Mouse (Mus musculus): ENCODE measurements around the gene Cstf2. TPM values are rescaled to one million over a fixed set of nuclear protein-coding genes. Genes with fewer than 3 reads are reported as not detected.

Cstf2 gene
- polyA plus RNA-seq, 1 experiment from 2014 or later: 64.5 TPM

- no peak overlapping the region for H3K9ac ChIP-seq (ENCODE audit: low read length)
- no peak overlapping the region for H3K4me3 ChIP-seq (ENCODE audit: low read depth, low read length)
- H3K4me1 ChIP-seq (ENCODE audit: control insufficient read depth, insufficient read depth, low read length): no peaks in the 10 kb centered on the region
- H3K27ac ChIP-seq (replicated peaks; ENCODE audit: low read depth, low read length): no peak overlapping the region
- no peak overlapping the region for H3K4me2 ChIP-seq (ENCODE audit: low read depth, severe bottlenecking)
- ATAC-seq (ENCODE audit: insufficient number of reproducible peaks, low FRiP score, low TSS enrichment, low read depth) (no peak), DNase-seq (ENCODE audit: low spot score) (no peak)
- no peaks in the 10 kb centered on the region for H3K27me3 ChIP-seq (ENCODE audit: control insufficient read depth, insufficient read depth, low read length)
- no peaks in the 10 kb centered on the region for H3K36me3 ChIP-seq (ENCODE audit: control insufficient read depth, insufficient read depth, low read length)
- WGBS: 80% methylated on average over 2 of the region's 2 CpGs
- H3K9me3 ChIP-seq (ENCODE audit: control insufficient read depth, low read length): no peaks in the 10 kb centered on the region
Observed at GRCm38 (mm10) chrX:134102641-134103040, 43.7 kb downstream of the Cstf2 start.

DNA sequence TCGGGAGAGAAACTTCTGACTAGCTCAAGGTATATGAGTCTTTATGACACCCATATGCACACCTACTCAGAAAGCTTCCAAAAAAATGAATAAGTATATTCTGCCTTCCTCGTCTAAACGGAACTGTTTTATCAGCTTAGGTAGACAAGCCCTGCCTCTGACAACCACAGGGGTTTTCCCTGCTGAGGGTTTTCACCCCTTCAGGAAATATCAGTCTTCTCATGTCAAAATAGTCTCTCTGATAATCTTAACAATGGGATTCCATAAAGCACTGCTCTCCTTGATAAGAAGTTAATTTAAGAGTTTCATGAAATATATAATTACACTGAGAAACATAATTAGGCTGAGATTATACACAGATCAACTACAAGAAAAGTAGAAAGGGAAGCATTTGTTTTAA lies 52.8 kb downstream of the Cstf2 start:
- WGBS: 84% methylated on average over 3 of the region's 3 CpGs
- H3K27me3 ChIP-seq (ENCODE audit: control insufficient read depth, insufficient read depth, low read length): no peaks in the 10 kb centered on the region

DNA sequence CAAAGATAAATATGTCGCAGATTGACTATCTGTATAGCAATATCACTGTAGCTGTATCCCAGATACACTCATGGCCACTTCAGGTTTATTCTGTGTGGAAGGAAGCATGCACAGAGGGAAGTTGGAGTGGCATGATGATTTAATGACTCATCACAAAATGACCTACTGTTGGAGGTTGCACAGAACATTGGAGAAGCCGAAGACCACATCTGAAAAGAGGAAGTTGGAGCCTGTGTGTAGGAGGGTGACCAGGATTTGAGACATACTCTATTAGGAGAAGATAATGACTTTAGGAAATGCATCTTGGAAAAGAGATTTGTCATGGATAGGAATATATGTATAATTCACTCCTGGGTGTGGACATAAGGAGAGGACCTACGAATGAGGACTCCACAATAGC lies 57.4 kb downstream of the Cstf2 start:
- no peaks in the 10 kb centered on the region for H3K4me1 ChIP-seq (ENCODE audit: control insufficient read depth, insufficient read depth, low read length)
- no peak overlapping the region for H3K9ac ChIP-seq (ENCODE audit: low read length)
- ATAC-seq (ENCODE audit: insufficient number of reproducible peaks, low FRiP score, low TSS enrichment, low read depth): no peak
- WGBS: 76% methylated on average over 3 of the region's 3 CpGs
- no peaks in the 10 kb centered on the region for H3K9me3 ChIP-seq (ENCODE audit: control insufficient read depth, low read length)
- no peak overlapping the region for H3K27ac ChIP-seq (replicated peaks; ENCODE audit: low read depth, low read length)
- no peaks in the 10 kb centered on the region for H3K27me3 ChIP-seq (ENCODE audit: control insufficient read depth, insufficient read depth, low read length)
- no peak overlapping the region for H3K4me3 ChIP-seq (ENCODE audit: low read depth, low read length)
- no peak for DNase-seq (ENCODE audit: low spot score)
- H3K36me3 ChIP-seq (ENCODE audit: control insufficient read depth, insufficient read depth, low read length): no peaks in the 10 kb centered on the region
- H3K4me2 ChIP-seq (ENCODE audit: low read depth, severe bottlenecking): no peak overlapping the region

More for the DNA sequence above, 52.8 kb downstream of the Cstf2 start:
- DNase-seq (ENCODE audit: low spot score) (no peak), ATAC-seq (ENCODE audit: insufficient number of reproducible peaks, low FRiP score, low TSS enrichment, low read depth) (no peak)
- H3K9me3 ChIP-seq (ENCODE audit: control insufficient read depth, low read length): no peaks in the 10 kb centered on the region
- no peak overlapping the region for H3K4me3 ChIP-seq (ENCODE audit: low read depth, low read length)
- no peak overlapping the region for H3K4me2 ChIP-seq (ENCODE audit: low read depth, severe bottlenecking)
- no peaks in the 10 kb centered on the region for H3K4me1 ChIP-seq (ENCODE audit: control insufficient read depth, insufficient read depth, low read length)
- H3K36me3 ChIP-seq (ENCODE audit: control insufficient read depth, insufficient read depth, low read length): no peaks in the 10 kb centered on the region
- no peak overlapping the region for H3K27ac ChIP-seq (replicated peaks; ENCODE audit: low read depth, low read length)
- H3K9ac ChIP-seq (ENCODE audit: low read length): no peak overlapping the region

DNA sequence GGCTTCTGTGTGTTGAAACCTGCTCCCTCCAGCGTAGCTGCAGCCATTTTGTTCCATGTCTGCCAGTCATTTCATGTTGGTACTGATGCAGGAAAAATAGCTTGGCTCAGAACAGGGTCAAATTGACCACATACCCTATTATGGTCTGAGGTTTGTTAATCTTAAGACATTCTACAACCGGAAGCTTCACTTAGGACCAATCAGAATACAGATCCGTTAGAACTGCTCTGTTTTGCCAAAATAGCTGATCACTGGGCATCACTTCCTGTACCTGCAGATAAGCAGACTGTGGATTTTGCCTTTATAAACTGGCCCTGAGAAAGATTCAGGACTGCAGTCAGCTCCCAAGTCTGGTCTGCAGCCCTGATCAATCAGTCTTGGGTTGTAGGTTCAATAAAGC lies 69.6 kb downstream of the Cstf2 start:
- H3K27ac ChIP-seq (replicated peaks; ENCODE audit: low read depth, low read length): no peak overlapping the region
- H3K4me1 ChIP-seq (ENCODE audit: control insufficient read depth, insufficient read depth, low read length): no peaks in the 10 kb centered on the region
- H3K9me3 ChIP-seq (ENCODE audit: control insufficient read depth, low read length): no peaks in the 10 kb centered on the region
- H3K9ac ChIP-seq (ENCODE audit: low read length): no peak overlapping the region
- H3K4me2 ChIP-seq (ENCODE audit: low read depth, severe bottlenecking): no peak overlapping the region
- 83% methylated on average over 3 of the region's 3 CpGs for WGBS
- no peak for ATAC-seq (ENCODE audit: insufficient number of reproducible peaks, low FRiP score, low TSS enrichment, low read depth)
- no peak overlapping the region for H3K4me3 ChIP-seq (ENCODE audit: low read depth, low read length)
- H3K36me3 ChIP-seq (ENCODE audit: control insufficient read depth, insufficient read depth, low read length): no peaks in the 10 kb centered on the region
- 0 out of 2 replicates have a peak, but pooled peaks cover 5% of the 10 kb centered on the region for H3K27me3 ChIP-seq (ENCODE audit: control insufficient read depth, insufficient read depth, low read length)
- no peak for DNase-seq (ENCODE audit: low spot score)

DNA sequence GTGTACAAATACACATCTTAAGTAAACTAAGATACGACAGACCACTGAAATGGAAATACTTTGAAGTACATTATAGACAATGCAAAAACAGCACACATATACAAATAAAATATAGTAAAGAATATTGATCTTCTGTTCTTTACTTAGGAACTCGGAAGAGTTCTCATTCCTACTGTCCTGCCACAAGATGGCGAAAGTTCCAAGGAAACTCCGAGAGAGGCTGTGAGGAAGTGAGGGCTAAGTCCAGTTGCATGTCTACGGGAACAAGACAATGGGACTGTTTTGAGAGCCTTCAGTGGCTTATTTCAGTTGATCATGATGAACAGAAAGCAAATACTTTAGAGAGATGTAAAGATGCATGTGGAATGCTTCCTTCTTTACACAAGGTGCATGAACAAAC lies 73.3 kb downstream of the Cstf2 start:
- no peak for ATAC-seq (ENCODE audit: insufficient number of reproducible peaks, low FRiP score, low TSS enrichment, low read depth)
- H3K27me3 ChIP-seq (ENCODE audit: control insufficient read depth, insufficient read depth, low read length): 0 out of 2 replicates have a peak, but pooled peaks cover 5% of the 10 kb centered on the region
- no peak overlapping the region for H3K27ac ChIP-seq (replicated peaks; ENCODE audit: low read depth, low read length)
- H3K9ac ChIP-seq (ENCODE audit: low read length): no peak overlapping the region
- H3K4me2 ChIP-seq (ENCODE audit: low read depth, severe bottlenecking): no peak overlapping the region
- 33% methylated on average over 5 of the region's 5 CpGs for WGBS
- DNase-seq (ENCODE audit: low spot score): peak; percentile 22
- H3K9me3 ChIP-seq (ENCODE audit: control insufficient read depth, low read length): no peaks in the 10 kb centered on the region
- no peaks in the 10 kb centered on the region for H3K4me1 ChIP-seq (ENCODE audit: control insufficient read depth, insufficient read depth, low read length)
- H3K4me3 ChIP-seq (ENCODE audit: low read depth, low read length): no peak overlapping the region
- H3K36me3 ChIP-seq (ENCODE audit: control insufficient read depth, insufficient read depth, low read length): no peaks in the 10 kb centered on the region

DNA sequence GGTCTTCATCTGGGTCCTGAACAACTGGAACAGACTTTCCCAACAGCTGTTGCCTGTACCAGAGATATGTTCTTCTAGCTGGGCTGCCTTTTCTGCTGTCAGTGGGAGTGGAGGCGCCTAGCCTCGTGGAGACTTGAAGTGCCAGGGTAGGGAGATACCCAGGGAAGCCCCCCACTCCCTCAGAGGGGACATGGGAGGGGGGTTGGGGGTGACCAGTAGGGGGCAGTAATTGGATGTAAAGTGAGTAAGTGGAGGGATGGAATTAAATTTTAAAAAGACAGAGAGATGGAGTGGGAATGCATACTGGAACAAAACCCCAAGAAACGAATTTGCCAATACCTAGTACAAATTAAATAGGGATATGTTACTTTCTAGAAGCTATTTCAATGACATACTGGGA lies 74.8 kb downstream of the Cstf2 start:
- DNase-seq (ENCODE audit: low spot score) (no peak), ATAC-seq (ENCODE audit: insufficient number of reproducible peaks, low FRiP score, low TSS enrichment, low read depth) (no peak)
- Histone ChIP-seq H3K9me3 (ENCODE audit: control insufficient read depth, low read length) (no peaks in the 10 kb centered on the region), H3K4me1 (ENCODE audit: control insufficient read depth, insufficient read depth, low read length) (no peaks in the 10 kb centered on the region), H3K4me3 (ENCODE audit: low read depth, low read length) (no peak overlapping the region), H3K36me3 (ENCODE audit: control insufficient read depth, insufficient read depth, low read length) (no peaks in the 10 kb centered on the region), H3K27me3 (ENCODE audit: control insufficient read depth, insufficient read depth, low read length) (0 out of 2 replicates have a peak, but pooled peaks cover 6% of the 10 kb centered on the region), H3K27ac (replicated peaks; ENCODE audit: low read depth, low read length) (no peak overlapping the region), H3K4me2 (ENCODE audit: low read depth, severe bottlenecking) (no peak overlapping the region), H3K9ac (ENCODE audit: low read length) (no peak overlapping the region)
- 52% methylated on average over 3 of the region's 3 CpGs for WGBS

Small RNA genes within 50 kb of the gene (microRNA-seq; reads per million reads assigned to microRNA genes)
- 1.2 reads per million for gene Mir3112

Other genes with a start within 250 kb of the Cstf2 start
- gene Tnmd, start 208.2 kb upstream of the Cstf2 start, polyA plus RNA-seq (2014; fragmentation: Nextera tagmentation; extraction: Ambion mirVana): 0.14 and 0.21 TPM in 2 replicates
- 186 and 193 TPM in 2 replicates for gene Tspan6, start 160.8 kb upstream of the Cstf2 start, polyA plus RNA-seq (2014; fragmentation: Nextera tagmentation; extraction: Ambion mirVana)
- 0.19 and 0.26 TPM in 2 replicates for gene Srpx2, start 150.8 kb upstream of the Cstf2 start, polyA plus RNA-seq (2014; fragmentation: Nextera tagmentation; extraction: Ambion mirVana)
- gene Sytl4, start 77.4 kb upstream of the Cstf2 start, polyA plus RNA-seq (2014; fragmentation: Nextera tagmentation; extraction: Ambion mirVana): 2.2 and 2.6 TPM in 2 replicates
- 0.05 TPM in 1 of 2 replicates, not detected in the other for gene Xkrx, start 102.9 kb downstream of the Cstf2 start, polyA plus RNA-seq (2014; fragmentation: Nextera tagmentation; extraction: Ambion mirVana)
- gene Arl13a, start 128.3 kb downstream of the Cstf2 start, polyA plus RNA-seq (2014; fragmentation: Nextera tagmentation; extraction: Ambion mirVana): not detected in 2 replicates
- 0.28 TPM in 1 of 2 replicates, not detected in the other for gene Nox1, start 162.8 kb downstream of the Cstf2 start, polyA plus RNA-seq (2014; fragmentation: Nextera tagmentation; extraction: Ambion mirVana)
- 11.6 and 11.8 TPM in 2 replicates for gene Trmt2b, start 217.8 kb downstream of the Cstf2 start, polyA plus RNA-seq (2014; fragmentation: Nextera tagmentation; extraction: Ambion mirVana)
- 6.5 and 7.3 TPM in 2 replicates for gene Tmem35a, start 236.0 kb downstream of the Cstf2 start, polyA plus RNA-seq (2014; fragmentation: Nextera tagmentation; extraction: Ambion mirVana)
- gene Cenpi, start 248.9 kb downstream of the Cstf2 start, polyA plus RNA-seq (2014; fragmentation: Nextera tagmentation; extraction: Ambion mirVana): 36.4 and 37.9 TPM in 2 replicates